Mouse (Mus musculus) ES-CJ7 (cell line): ENCODE measurements at regions not wholly inside any gene's neighbourhood (a gene's known extent, or its start where the extent isn't known, plus 50 kb on each side); places are given as distances from the start of the nearest gene placed in this dataset.

ENCODE experiments used
- DNase-seq: peaks from one replicate; pipeline ENCODE4 v3.0.0; 2011; ENCODE audit warnings: low read depth, low spot score

DNA sequence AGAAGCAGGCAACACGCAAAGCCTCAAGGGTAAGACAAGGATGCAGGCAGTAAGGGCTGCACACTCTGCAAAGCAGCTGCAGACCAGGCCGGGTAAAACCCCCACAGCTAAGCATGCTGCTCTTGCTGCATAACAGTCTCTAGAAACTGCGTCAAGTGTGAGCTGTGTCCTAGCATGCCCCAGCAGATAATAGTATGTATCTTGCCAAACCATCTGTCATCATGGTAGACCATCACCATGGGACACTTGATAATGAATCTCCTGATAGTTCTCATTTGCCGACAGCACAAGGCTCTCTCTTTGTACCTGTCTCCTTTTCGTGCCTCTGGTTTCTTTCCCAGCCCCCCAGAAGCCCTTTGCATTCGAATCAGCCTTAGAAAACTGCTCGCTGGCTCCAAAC lies 52.5 kb upstream of the Ddx18 start:
- no peak for DNase-seq

DNA sequence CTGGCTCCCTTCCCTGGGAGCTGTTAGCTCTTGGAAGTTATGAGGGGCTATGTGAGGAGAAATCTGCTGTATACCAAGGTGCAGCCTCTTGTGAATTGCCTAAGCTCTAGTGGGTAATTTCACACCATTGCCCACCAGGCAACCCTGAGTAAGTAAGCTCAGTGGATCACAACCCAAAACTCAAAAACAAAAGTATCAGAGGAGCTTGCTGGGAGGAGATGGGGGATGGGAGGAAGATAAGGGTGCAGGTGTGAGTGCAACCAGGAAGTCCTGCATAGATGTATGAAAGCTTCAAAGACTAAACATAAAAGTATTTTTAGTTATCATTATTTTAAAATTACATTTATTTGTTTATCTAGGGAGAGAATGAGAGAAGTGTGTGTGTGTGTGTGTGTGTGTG lies 50.8 kb upstream of the Ddx18 start:
- no peak for DNase-seq
